Mouse (Mus musculus): Measurements from ENCODE around the gene Nwd1. TPM values are rescaled to one million over a fixed set of nuclear protein-coding genes. Genes with fewer than 3 reads are reported as not detected.

Gene Nwd1
- polyA plus RNA-seq, 1 experiment: 0.05 TPM

DNA sequence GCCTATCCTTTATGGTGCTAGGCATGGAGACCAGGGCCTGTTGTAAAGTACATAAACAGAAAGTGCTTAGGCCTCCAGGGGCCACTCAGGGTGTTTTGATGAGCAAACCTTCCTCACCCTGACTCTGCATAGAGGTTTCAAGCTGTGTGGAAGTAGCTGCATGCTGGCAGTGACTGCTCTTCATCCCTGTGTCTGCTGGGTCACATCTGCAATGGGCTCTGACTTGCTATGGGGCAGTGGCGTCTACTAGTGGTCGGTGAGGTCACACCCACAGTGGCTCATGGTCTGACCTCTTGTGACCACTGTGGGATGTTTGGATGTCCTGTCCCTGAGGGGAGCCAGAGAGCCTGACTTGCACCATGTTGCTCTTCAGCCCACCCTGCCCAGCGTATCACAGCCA, 104.6 kb downstream of the Nwd1 start:
- no peaks in the 10 kb centered on the region for H3K79me2 ChIP-seq (ENCODE audit: control insufficient read depth, insufficient read depth)
- no peaks in the 10 kb centered on the region for H3K27me3 ChIP-seq (ENCODE audit: control insufficient read depth, insufficient read depth, insufficient read length)
- TF ChIP-seq FOSL1 (IDR thresholded peaks at IDR 0.05; ENCODE audit: insufficient read depth, low read length, poor library complexity, severe bottlenecking): no peak
- TF ChIP-seq CTCF (IDR thresholded peaks at IDR 0.05; ENCODE audit: control insufficient read depth, insufficient read depth, insufficient read length): no peak
- TF ChIP-seq MAX (IDR thresholded peaks at IDR 0.05): no peak
- TF ChIP-seq USF1 (IDR thresholded peaks at IDR 0.05; ENCODE audit: low read depth): no peak
- TF ChIP-seq MYOG (IDR thresholded peaks at IDR 0.05; ENCODE audit: control insufficient read depth, extremely low read depth, insufficient read length): no peak
- TF ChIP-seq MYOD1 (IDR thresholded peaks at IDR 0.05; ENCODE audit: control insufficient read depth, insufficient read length, low read depth): no peak
- no peak for TF ChIP-seq CEBPB (IDR thresholded peaks at IDR 0.05; ENCODE audit: low read depth)
- H3K36me3 ChIP-seq (ENCODE audit: control insufficient read depth, insufficient read depth): peaks cover 74% of the 10 kb centered on the region
- no peak overlapping the region for H3ac ChIP-seq (ENCODE audit: control insufficient read depth, insufficient read length, low read depth)
- no peak overlapping the region for H3K4me3 ChIP-seq (ENCODE audit: insufficient read depth, poor library complexity, severe bottlenecking)
- H3K79me3 ChIP-seq (ENCODE audit: low read depth): no peaks in the 10 kb centered on the region

DNA sequence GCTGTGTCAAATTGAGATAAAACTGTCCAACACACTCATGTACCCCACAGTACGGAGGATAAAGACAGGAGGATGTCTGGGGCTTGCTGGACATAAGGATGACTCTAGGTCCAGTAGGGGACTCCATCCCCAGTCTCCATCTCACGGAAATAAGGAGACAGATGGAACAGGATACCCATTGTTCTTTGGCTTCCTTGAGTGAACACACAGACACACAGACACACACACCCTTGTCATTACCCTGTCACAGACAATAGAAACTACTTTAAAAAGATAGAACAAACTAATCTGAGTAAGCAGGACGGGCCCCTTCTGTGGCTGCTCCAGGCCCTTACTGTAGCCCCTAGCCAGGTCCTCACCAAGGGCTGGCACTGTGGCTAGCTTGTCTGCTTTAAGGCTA, 105.8 kb downstream of the Nwd1 start:
- H3K36me3 ChIP-seq (ENCODE audit: control insufficient read depth, insufficient read depth): peaks cover 70% of the 10 kb centered on the region
- TF ChIP-seq MYOD1 (IDR thresholded peaks at IDR 0.05; ENCODE audit: control insufficient read depth, insufficient read length, low read depth) (no peak), CEBPB (IDR thresholded peaks at IDR 0.05; ENCODE audit: low read depth) (no peak), CTCF (IDR thresholded peaks at IDR 0.05; ENCODE audit: control insufficient read depth, insufficient read depth, insufficient read length) (no peak), FOSL1 (IDR thresholded peaks at IDR 0.05; ENCODE audit: insufficient read depth, low read length, poor library complexity, severe bottlenecking) (no peak), MAX (IDR thresholded peaks at IDR 0.05) (no peak), MYOG (IDR thresholded peaks at IDR 0.05; ENCODE audit: control insufficient read depth, extremely low read depth, insufficient read length) (no peak), USF1 (IDR thresholded peaks at IDR 0.05; ENCODE audit: low read depth) (no peak)

DNA sequence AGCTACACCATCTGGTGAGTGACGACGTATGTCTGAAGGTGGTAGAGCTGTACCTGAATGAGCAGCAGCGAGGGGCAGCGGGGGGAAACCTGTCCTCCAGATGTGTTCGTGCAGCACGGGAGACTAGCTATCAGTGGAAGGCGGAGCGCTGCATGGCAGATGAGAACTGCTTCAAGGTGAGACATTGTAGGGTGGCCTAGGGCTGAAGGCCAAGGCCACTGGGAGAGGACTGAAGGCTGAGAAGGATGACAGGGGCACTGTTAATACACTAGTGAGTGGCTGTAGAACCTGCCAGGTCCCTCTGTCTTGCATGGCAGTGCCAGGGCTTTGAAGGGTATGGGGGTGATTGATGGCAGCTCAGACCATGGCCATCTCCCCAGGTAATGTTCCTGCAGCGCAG, 106.7 kb downstream of the Nwd1 start:
- no peaks in the 10 kb centered on the region for H3K79me2 ChIP-seq (ENCODE audit: control insufficient read depth, insufficient read depth)
- TF ChIP-seq MAX (IDR thresholded peaks at IDR 0.05) (no peak), USF1 (IDR thresholded peaks at IDR 0.05; ENCODE audit: low read depth) (no peak), CEBPB (IDR thresholded peaks at IDR 0.05; ENCODE audit: low read depth) (no peak), MYOD1 (IDR thresholded peaks at IDR 0.05; ENCODE audit: control insufficient read depth, insufficient read length, low read depth) (no peak), CTCF (IDR thresholded peaks at IDR 0.05; ENCODE audit: control insufficient read depth, insufficient read depth, insufficient read length) (no peak), MYOG (IDR thresholded peaks at IDR 0.05; ENCODE audit: control insufficient read depth, extremely low read depth, insufficient read length) (no peak), FOSL1 (IDR thresholded peaks at IDR 0.05; ENCODE audit: insufficient read depth, low read length, poor library complexity, severe bottlenecking) (no peak)
- no peaks in the 10 kb centered on the region for H3K79me3 ChIP-seq (ENCODE audit: low read depth)
- no peak overlapping the region for H3K4me3 ChIP-seq (ENCODE audit: insufficient read depth, poor library complexity, severe bottlenecking)
- no peaks in the 10 kb centered on the region for H3K27me3 ChIP-seq (ENCODE audit: control insufficient read depth, insufficient read depth, insufficient read length)
- peaks cover 70% of the 10 kb centered on the region for H3K36me3 ChIP-seq (ENCODE audit: control insufficient read depth, insufficient read depth)
- H3ac ChIP-seq (ENCODE audit: control insufficient read depth, insufficient read length, low read depth): no peak overlapping the region

More for the DNA sequence above, 105.8 kb downstream of the Nwd1 start:
- Histone ChIP-seq H3K27me3 (ENCODE audit: control insufficient read depth, insufficient read depth, insufficient read length) (no peaks in the 10 kb centered on the region), H3ac (ENCODE audit: control insufficient read depth, insufficient read length, low read depth) (no peak overlapping the region), H3K79me3 (ENCODE audit: low read depth) (no peaks in the 10 kb centered on the region), H3K79me2 (ENCODE audit: control insufficient read depth, insufficient read depth) (no peaks in the 10 kb centered on the region), H3K4me3 (ENCODE audit: insufficient read depth, poor library complexity, severe bottlenecking) (no peak overlapping the region)

DNA sequence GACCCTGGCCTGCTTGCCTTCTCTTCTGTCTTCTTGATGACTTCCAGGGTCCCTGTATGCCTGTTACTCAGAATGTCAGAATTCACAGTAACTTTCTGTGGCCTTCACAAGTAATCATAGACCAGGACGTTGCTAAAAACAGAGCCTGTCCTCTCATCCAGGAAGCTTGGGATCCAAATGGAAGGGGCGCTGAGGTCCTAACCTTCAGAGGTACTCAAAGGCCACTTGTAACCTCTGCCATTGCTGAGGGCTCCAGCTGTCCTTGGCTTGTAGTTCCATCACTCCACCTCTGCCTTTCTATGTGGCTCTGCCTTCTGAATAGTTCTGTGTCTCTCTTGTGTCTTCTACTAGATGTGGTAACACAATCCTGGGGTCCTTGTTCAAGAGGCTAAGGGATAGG, 107.3 kb downstream of the Nwd1 start:
- peaks cover 65% of the 10 kb centered on the region for H3K36me3 ChIP-seq (ENCODE audit: control insufficient read depth, insufficient read depth)
- no peaks in the 10 kb centered on the region for H3K79me2 ChIP-seq (ENCODE audit: control insufficient read depth, insufficient read depth)
- H3K79me3 ChIP-seq (ENCODE audit: low read depth): no peaks in the 10 kb centered on the region
- H3K4me3 ChIP-seq (ENCODE audit: insufficient read depth, poor library complexity, severe bottlenecking): no peak overlapping the region
- H3K27me3 ChIP-seq (ENCODE audit: control insufficient read depth, insufficient read depth, insufficient read length): no peaks in the 10 kb centered on the region
- no peak for TF ChIP-seq CTCF (IDR thresholded peaks at IDR 0.05; ENCODE audit: control insufficient read depth, insufficient read depth, insufficient read length)
- no peak for TF ChIP-seq MYOG (IDR thresholded peaks at IDR 0.05; ENCODE audit: control insufficient read depth, extremely low read depth, insufficient read length)
- TF ChIP-seq CEBPB (IDR thresholded peaks at IDR 0.05; ENCODE audit: low read depth): no peak
- TF ChIP-seq FOSL1 (IDR thresholded peaks at IDR 0.05; ENCODE audit: insufficient read depth, low read length, poor library complexity, severe bottlenecking): no peak
- TF ChIP-seq USF1 (IDR thresholded peaks at IDR 0.05; ENCODE audit: low read depth): no peak
- TF ChIP-seq MYOD1 (IDR thresholded peaks at IDR 0.05; ENCODE audit: control insufficient read depth, insufficient read length, low read depth): no peak
- TF ChIP-seq MAX (IDR thresholded peaks at IDR 0.05): no peak
- H3ac ChIP-seq (ENCODE audit: control insufficient read depth, insufficient read length, low read depth): no peak overlapping the region

DNA sequence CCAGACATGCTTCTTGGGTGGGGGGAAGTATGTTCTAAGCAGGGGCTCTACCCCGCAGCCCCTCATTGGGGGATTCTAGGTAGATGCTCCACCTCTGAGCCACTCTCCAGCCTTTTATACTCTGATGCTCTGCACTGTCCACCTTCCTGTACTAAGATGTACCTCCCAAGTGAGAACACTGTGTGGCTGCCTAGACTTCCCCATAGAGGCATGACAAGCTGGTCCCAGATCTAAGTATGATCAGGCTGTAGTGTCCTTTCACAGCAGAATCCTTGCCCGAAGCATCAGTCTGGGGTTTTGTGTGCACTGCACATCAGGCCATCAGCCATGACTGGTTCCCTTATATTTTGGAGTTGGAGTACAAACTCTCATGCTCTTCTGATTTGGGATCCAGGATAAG, 109.5 kb downstream of the Nwd1 start:
- Histone ChIP-seq H3ac (ENCODE audit: control insufficient read depth, insufficient read length, low read depth) (no peak overlapping the region), H3K27me3 (ENCODE audit: control insufficient read depth, insufficient read depth, insufficient read length) (no peaks in the 10 kb centered on the region), H3K4me3 (ENCODE audit: insufficient read depth, poor library complexity, severe bottlenecking) (no peak overlapping the region), H3K79me3 (ENCODE audit: low read depth) (no peaks in the 10 kb centered on the region), H3K79me2 (ENCODE audit: control insufficient read depth, insufficient read depth) (no peaks in the 10 kb centered on the region), H3K36me3 (ENCODE audit: control insufficient read depth, insufficient read depth) (peaks cover 43% of the 10 kb centered on the region)
- no peak for TF ChIP-seq CEBPB (IDR thresholded peaks at IDR 0.05; ENCODE audit: low read depth)
- no peak for TF ChIP-seq MAX (IDR thresholded peaks at IDR 0.05)
- TF ChIP-seq MYOG (IDR thresholded peaks at IDR 0.05; ENCODE audit: control insufficient read depth, extremely low read depth, insufficient read length): no peak
- no peak for TF ChIP-seq MYOD1 (IDR thresholded peaks at IDR 0.05; ENCODE audit: control insufficient read depth, insufficient read length, low read depth)
- no peak for TF ChIP-seq CTCF (IDR thresholded peaks at IDR 0.05; ENCODE audit: control insufficient read depth, insufficient read depth, insufficient read length)
- TF ChIP-seq FOSL1 (IDR thresholded peaks at IDR 0.05; ENCODE audit: insufficient read depth, low read length, poor library complexity, severe bottlenecking): no peak
- TF ChIP-seq USF1 (IDR thresholded peaks at IDR 0.05; ENCODE audit: low read depth): no peak

All from C2C12 (cell line).